Mouse (Mus musculus) hindbrain, embryonic 13.5 days (tissue): ENCODE results near the gene Slc16a11. TPM values are rescaled to one million over a fixed set of nuclear protein-coding genes. Genes with fewer than 3 reads are reported as not detected.
A peak's percentile ranks its signal among the peaks of the same experiment; 100 is the strongest.
"Not testable (repeated sequence)": the region's sequence is repeated elsewhere in the genome, so short reads cannot be mapped to it uniquely, and the experiment has no call there.

Experiments
- ATAC-seq: fragments of 200-750 bp; cut with Nextera tagmentation; 2 replicates; pipeline ENCODE4 v1.8.0; 2017; ENCODE audit warnings: moderate TSS enrichment; ENCODE audit not compliant: low FRiP score
- H3K27ac ChIP-seq: fragments of 300-500 bp; sonication (generic); 2 replicates; pipeline ENCODE4 v1.5.1; 2015; ENCODE audit warnings: inconsistent platforms, mild to moderate bottlenecking, moderate library complexity
- H3K27me3 ChIP-seq: fragments of 300-500 bp; sonication (generic); 2 replicates; pipeline ENCODE4 v1.6.1; 2015; ENCODE audit warnings: mild to moderate bottlenecking, inconsistent platforms
- H3K36me3 ChIP-seq: fragments of 300-500 bp; sonication (generic); 2 replicates; pipeline ENCODE4 v1.6.1; 2015; ENCODE audit warnings: mild to moderate bottlenecking, inconsistent platforms
- H3K4me1 ChIP-seq: fragments of 300-500 bp; sonication (generic); replicated peaks from 2 replicates; pipeline ENCODE4 v1.6.1; 2015; ENCODE audit warnings: inconsistent platforms
- H3K4me2 ChIP-seq: fragments of 300-500 bp; sonication (generic); 2 replicates; pipeline ENCODE4 v1.6.1; 2015; ENCODE audit warnings: inconsistent platforms, mild to moderate bottlenecking, moderate library complexity
- H3K4me3 ChIP-seq: fragments of 300-500 bp; sonication (generic); 2 replicates; pipeline ENCODE4 v1.5.1; 2015; ENCODE audit warnings: mild to moderate bottlenecking, inconsistent platforms
- H3K9ac ChIP-seq: fragments of 300-500 bp; sonication (generic); 2 replicates; pipeline ENCODE4 v1.6.1; 2015; ENCODE audit warnings: mild to moderate bottlenecking, inconsistent platforms
- H3K9me3 ChIP-seq: fragments of 300-500 bp; sonication (generic); 2 replicates; pipeline ENCODE4 v1.6.1; 2016; ENCODE audit warnings: inconsistent platforms
- WGBS: fragments of 180-500 bp; shearing (Covaris S2); methylation state at CpG from one replicate; pipeline ENCODE4 v1.1.7; 2015; 5-methylcytosine and 5-hydroxymethylcytosine counted together
- polyA plus RNA-seq: library from polyadenylated mRNA; unstranded; fragments of >200 nt; fragmentation: Nextera tagmentation; extraction: Ambion mirVana; gene quantifications from 2 replicates; pipeline ENCODE4 v1.2.1, GENCODE M21; 2015

The Slc16a11 gene
- polyA plus RNA-seq, result 3.1 and 4.6 TPM in 2 replicates

DNA sequence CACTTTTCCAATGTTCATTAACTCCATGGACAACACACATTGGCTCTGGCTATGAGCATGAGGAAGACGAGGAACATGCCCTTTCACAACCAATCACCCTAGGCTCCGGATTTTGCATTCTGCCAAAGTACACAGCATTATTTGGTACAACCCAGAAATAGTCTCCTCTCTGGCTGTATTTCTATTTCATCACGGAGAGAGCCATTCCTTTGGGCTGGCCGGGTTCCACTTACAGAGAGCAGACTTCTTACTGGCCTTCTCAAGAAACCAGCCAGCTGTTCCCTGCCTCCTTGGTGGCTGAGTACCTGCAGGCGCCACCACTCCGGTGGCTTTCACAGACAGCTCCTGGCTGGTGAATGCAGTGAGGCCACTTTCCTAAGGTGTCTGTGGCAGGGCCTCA lies at the start of gene Slc16a11:
TSS of gene Slc16a11 (plus strand) at position 330 of the 400 bp plus-strand sequence.
- Histone ChIP-seq H3K4me1 (peaks cover 27% of the 10 kb centered on the region), H3K27me3 (peaks cover 62% of the 10 kb centered on the region)
- 64% methylated on average over 6 of the region's 6 CpGs for WGBS

GRCm38 (mm10) chr11:70165972-70166921 lies 46.3 kb upstream of the Slc16a11 start:
- no peak overlapping the region for H3K4me2 ChIP-seq
- no peaks in the 10 kb centered on the region for H3K9me3 ChIP-seq
- no peaks in the 10 kb centered on the region for H3K36me3 ChIP-seq
- H3K27ac ChIP-seq, result no peak overlapping the region
- no peak overlapping the region for H3K4me3 ChIP-seq
- no peaks in the 10 kb centered on the region for H3K4me1 ChIP-seq
- H3K9ac ChIP-seq, result no peak overlapping the region
- H3K27me3 ChIP-seq, result no peaks in the 10 kb centered on the region
- 74% methylated on average over 16 of the region's 16 CpGs for WGBS
- ATAC-seq, result no peak

More for the DNA sequence above, at the start of gene Slc16a11:
- Histone ChIP-seq H3K27ac (no peak within 1 kb of the TSS), H3K9ac (peak within 1 kb of the TSS; percentile 73), H3K36me3 (peaks cover 6% of the 10 kb centered on the region), H3K9me3 (no peaks in the 10 kb centered on the region), H3K4me3 (peak within 1 kb of the TSS; percentile 39), H3K4me2 (peak within 1 kb of the TSS; percentile 68)
- no peak for ATAC-seq

GRCm38 (mm10) chr11:70168136-70168535 lies 44.4 kb upstream of the Slc16a11 start:
- Histone ChIP-seq H3K9me3 (no peaks in the 10 kb centered on the region), H3K9ac (no peak overlapping the region), H3K4me1 (no peaks in the 10 kb centered on the region), H3K36me3 (no peaks in the 10 kb centered on the region), H3K4me2 (no peak overlapping the region), H3K4me3 (no peak overlapping the region), H3K27ac (no peak overlapping the region), H3K27me3 (no peaks in the 10 kb centered on the region)
- ATAC-seq, result no peak
- WGBS, result 77% methylated on average over 7 of the region's 7 CpGs

DNA sequence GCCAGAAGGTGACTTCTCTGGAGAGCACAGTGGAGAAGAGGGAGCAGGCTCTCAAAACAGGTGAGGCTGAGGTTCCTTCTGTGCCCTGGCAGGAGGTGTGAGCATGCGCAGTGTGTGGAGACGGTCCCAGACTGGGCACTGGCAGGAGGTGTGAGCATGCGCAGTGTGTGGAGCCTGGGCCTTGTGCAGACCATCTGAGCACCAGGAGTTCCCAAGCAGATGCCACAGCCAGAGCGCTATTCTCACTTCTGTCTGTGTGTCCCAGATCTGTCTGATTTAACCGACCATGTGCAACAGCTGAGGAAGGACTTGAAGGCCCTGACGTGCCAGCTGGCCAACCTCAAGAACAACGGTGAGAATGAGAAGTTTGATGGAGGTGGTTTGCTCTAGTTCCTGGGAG lies 43.1 kb upstream of the Slc16a11 start:
- not testable (repeated sequence) for H3K4me2 ChIP-seq
- whole genome bisulfite sequencing, result 93% methylated on average over 7 of the region's 7 CpGs

DNA sequence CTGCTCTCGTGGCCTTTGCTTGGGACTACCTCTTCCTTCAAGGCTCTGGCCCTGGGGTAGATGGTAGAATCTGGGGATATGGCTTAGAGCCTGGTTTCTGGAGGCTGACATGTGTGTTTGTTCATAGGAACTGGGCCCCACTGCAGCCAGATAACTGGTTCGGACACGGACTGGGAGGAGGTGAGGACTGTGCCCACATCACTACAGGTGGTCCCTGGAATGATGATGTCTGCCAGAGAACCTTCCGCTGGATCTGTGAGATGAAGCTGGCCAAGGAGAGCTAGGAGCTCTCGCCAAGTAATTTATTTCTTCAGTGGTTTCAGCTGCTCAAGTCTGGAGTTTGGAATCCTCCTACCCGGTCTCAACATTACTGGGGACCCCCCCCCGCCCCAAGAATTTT lies 42.3 kb upstream of the Slc16a11 start:
- H3K27me3 ChIP-seq, result no peaks in the 10 kb centered on the region
- WGBS, result 83% methylated on average over 7 of the region's 7 CpGs
- ATAC-seq, result no peak

More for the DNA sequence above, 43.1 kb upstream of the Slc16a11 start:
- H3K36me3 ChIP-seq, H3K27me3 ChIP-seq, H3K9me3 ChIP-seq, H3K4me3 ChIP-seq, H3K4me1 ChIP-seq, ATAC-seq, H3K27ac ChIP-seq, H3K9ac ChIP-seq: not testable (repeated sequence)

DNA sequence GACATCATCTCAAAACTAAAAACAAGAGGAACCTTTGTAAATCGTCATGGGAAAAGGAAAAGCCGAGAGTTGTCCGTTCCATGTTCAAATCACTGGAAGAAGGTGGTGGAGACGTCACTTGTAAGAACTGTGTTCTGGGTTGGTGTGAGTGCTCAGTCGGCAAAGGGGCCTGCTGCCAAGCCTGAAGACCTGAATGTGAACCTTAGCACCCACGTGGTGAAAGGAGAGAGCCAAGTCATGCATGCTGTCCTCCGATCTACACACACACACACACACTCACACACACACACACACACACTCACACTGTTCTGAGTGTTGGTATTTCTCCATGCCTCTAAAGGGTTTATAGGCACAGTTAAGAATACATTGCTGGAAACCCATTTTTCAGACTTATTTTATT lies 41.4 kb upstream of the Slc16a11 start:
- H3K36me3 ChIP-seq, result no peaks in the 10 kb centered on the region
- no peaks in the 10 kb centered on the region; the same call in 1 of the 2 replicates for H3K9me3 ChIP-seq
- no peak overlapping the region for H3K4me2 ChIP-seq
- H3K27me3 ChIP-seq, result no peaks in the 10 kb centered on the region
- no peak overlapping the region for H3K4me3 ChIP-seq
- no peaks in the 10 kb centered on the region for H3K4me1 ChIP-seq
- H3K27ac ChIP-seq, result no peak overlapping the region
- ATAC-seq, result no peak
- H3K9ac ChIP-seq, result no peak overlapping the region
- 82% methylated on average over 7 of the region's 7 CpGs for WGBS

More for the DNA sequence above, 42.3 kb upstream of the Slc16a11 start:
- no peak overlapping the region for H3K27ac ChIP-seq
- no peaks in the 10 kb centered on the region for H3K9me3 ChIP-seq
- no peak overlapping the region for H3K9ac ChIP-seq
- no peaks in the 10 kb centered on the region for H3K4me1 ChIP-seq
- H3K36me3 ChIP-seq, result no peaks in the 10 kb centered on the region
- no peak overlapping the region for H3K4me3 ChIP-seq
- H3K4me2 ChIP-seq, result no peak overlapping the region

- no peak overlapping the region for H3K4me2 ChIP-seq
- ATAC-seq, result no peak
- no peak overlapping the region for H3K27ac ChIP-seq
- 54% methylated on average over 3 of the region's 3 CpGs for WGBS
- H3K4me1 ChIP-seq, result no peaks in the 10 kb centered on the region
- H3K9me3 ChIP-seq, result no peaks in the 10 kb centered on the region; the same call in 1 of the 2 replicates
- H3K27me3 ChIP-seq, result no peaks in the 10 kb centered on the region
- H3K36me3 ChIP-seq, result no peaks in the 10 kb centered on the region
- H3K9ac ChIP-seq, result no peak overlapping the region
- no peak overlapping the region for H3K4me3 ChIP-seq
These were observed 40.7 kb upstream of the Slc16a11 start for GRCm38 (mm10) chr11:70171847-70172246.

DNA sequence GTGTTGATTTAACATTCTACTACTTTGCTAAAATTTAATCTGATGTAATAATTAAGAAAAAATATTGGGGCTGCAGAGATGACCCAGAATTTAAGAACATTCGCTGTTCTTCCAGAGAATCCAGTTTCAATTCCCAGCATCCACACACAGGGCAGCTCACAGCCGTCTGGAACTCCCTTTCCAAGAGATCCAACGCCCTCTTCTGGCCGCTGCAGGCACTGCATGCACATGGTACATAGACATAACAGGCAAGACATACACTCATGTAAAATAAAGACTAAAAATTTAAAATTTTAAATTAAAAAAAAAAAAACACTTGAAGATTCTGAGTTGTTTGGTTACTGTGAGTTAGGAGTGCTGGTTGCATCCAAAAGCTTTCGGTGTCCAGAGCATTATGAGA lies 40.3 kb upstream of the Slc16a11 start:
- Histone ChIP-seq H3K9ac (no peak overlapping the region), H3K4me3 (no peak overlapping the region), H3K36me3 (no peaks in the 10 kb centered on the region), H3K27me3 (no peaks in the 10 kb centered on the region), H3K27ac (no peak overlapping the region), H3K9me3 (no peaks in the 10 kb centered on the region; the same call in 1 of the 2 replicates), H3K4me2 (no peak overlapping the region), H3K4me1 (no peaks in the 10 kb centered on the region)
- WGBS, result 58% methylated on average over 5 of the region's 5 CpGs
- ATAC-seq, result no peak

DNA sequence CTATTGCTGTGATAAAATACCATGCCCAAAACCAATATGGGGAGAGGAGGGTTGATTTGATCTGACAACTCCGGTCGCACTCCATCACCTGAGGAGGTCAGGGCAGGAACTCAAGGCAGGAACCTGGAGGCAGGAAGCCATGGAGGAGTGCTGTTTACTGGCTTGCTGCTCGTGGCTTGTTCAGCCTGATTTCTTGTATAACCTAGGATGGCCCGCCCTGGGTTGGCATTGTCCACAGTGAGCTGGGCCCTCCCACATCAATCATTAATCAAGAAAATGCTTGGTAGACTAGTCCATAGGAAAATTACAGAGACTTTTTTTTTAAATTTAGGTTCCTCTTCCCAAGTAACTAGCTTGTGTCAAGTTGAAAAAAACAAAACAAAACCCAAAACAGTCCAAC lies 38.1 kb upstream of the Slc16a11 start:
- Histone ChIP-seq H3K27me3 (no peaks in the 10 kb centered on the region), H3K27ac (no peak overlapping the region), H3K4me1 (no peaks in the 10 kb centered on the region), H3K9me3 (no peaks in the 10 kb centered on the region; the same call in 1 of the 2 replicates), H3K4me2 (no peak overlapping the region), H3K4me3 (no peak overlapping the region), H3K9ac (no peak overlapping the region), H3K36me3 (no peaks in the 10 kb centered on the region)
- no peak for ATAC-seq
- WGBS, result 80% methylated on average over 4 of the region's 4 CpGs

GRCm38 (mm10) chr11:70177647-70178046 lies 34.9 kb upstream of the Slc16a11 start:
- no peaks in the 10 kb centered on the region; the same call in 1 of the 2 replicates for H3K9me3 ChIP-seq

GRCm38 (mm10) chr11:70178311-70178710 lies 34.2 kb upstream of the Slc16a11 start:
- no peaks in the 10 kb centered on the region for H3K27me3 ChIP-seq
- H3K9ac ChIP-seq, result no peak overlapping the region
- no peak for ATAC-seq
- no peak overlapping the region for H3K27ac ChIP-seq
- no peak overlapping the region for H3K4me3 ChIP-seq
- H3K4me1 ChIP-seq, result no peaks in the 10 kb centered on the region
- WGBS, result 90% methylated on average over 11 of the region's 11 CpGs
- H3K9me3 ChIP-seq, result no peaks in the 10 kb centered on the region; the same call in 1 of the 2 replicates
- H3K36me3 ChIP-seq, result no peaks in the 10 kb centered on the region
- H3K4me2 ChIP-seq, result no peak overlapping the region

More at GRCm38 (mm10) chr11:70177647-70178046, 34.9 kb upstream of the Slc16a11 start:
- H3K4me2 ChIP-seq, result no peak overlapping the region
- H3K4me1 ChIP-seq, result no peaks in the 10 kb centered on the region
- H3K4me3 ChIP-seq, result no peak overlapping the region
- ATAC-seq, result no peak
- H3K9ac ChIP-seq, result no peak overlapping the region
- H3K27ac ChIP-seq, result no peak overlapping the region
- H3K36me3 ChIP-seq, result no peaks in the 10 kb centered on the region
- WGBS, result 72% methylated on average over 8 of the region's 8 CpGs
- H3K27me3 ChIP-seq, result no peaks in the 10 kb centered on the region

- no peak overlapping the region for H3K4me3 ChIP-seq
These were observed 33.8 kb upstream of the Slc16a11 start for GRCm38 (mm10) chr11:70178756-70179155.

More at GRCm38 (mm10) chr11:70178756-70179155, 33.8 kb upstream of the Slc16a11 start:
- H3K36me3 ChIP-seq, result no peaks in the 10 kb centered on the region
- 86% methylated on average over 11 of the region's 11 CpGs for WGBS
- H3K9me3 ChIP-seq, result no peaks in the 10 kb centered on the region; the same call in 1 of the 2 replicates
- no peak for ATAC-seq
- H3K27me3 ChIP-seq, result no peaks in the 10 kb centered on the region
- H3K4me1 ChIP-seq, result no peaks in the 10 kb centered on the region
- H3K27ac ChIP-seq, result no peak overlapping the region
- H3K4me2 ChIP-seq, result no peak overlapping the region
- H3K9ac ChIP-seq, result no peak overlapping the region
